Mouse (Mus musculus) gastrocnemius, postnatal 36 days (tissue): ENCODE results near the gene C2cd3. TPM values are rescaled to one million over a fixed set of nuclear protein-coding genes. Genes with fewer than 3 reads are reported as not detected.
"Not testable (repeated sequence)": the region's sequence is repeated elsewhere in the genome, so short reads cannot be mapped to it uniquely, and the experiment has no call there.

ENCODE experiments used
- DNase-seq, 2 experiments: peaks; one replicate each; pipeline ENCODE4 v3.0.0; 2022
- intact Hi-C: fragments of 180-260 bp; cut with DNase I; formaldehyde crosslinking; loops from one replicate; pipeline ENCODE4 v1.15.1; 2025
- total RNA-seq, 2 experiments: library from RNA; stranded (reverse); gene quantifications; 2 replicates each; pipeline ENCODE4 v1.2.3; 2021

The C2cd3 gene
- total RNA-seq, 2 experiments from 2014 or later: 5.6 to 6.5 TPM

GRCm38 (mm10) chr7:100465656-100466309 is 93.8 kb downstream of the C2cd3 start:
- intact Hi-C loops: no loop called here
- peak; percentile 92 to 93 for DNase-seq

- intact Hi-C loops: no loop called here
- no peak for DNase-seq
These were observed 94.9 kb downstream of the C2cd3 start for GRCm38 (mm10) chr7:100466781-100467510.

- DNase-seq: no peak
- intact Hi-C loops: no loop called here
These were observed 96.7 kb downstream of the C2cd3 start for GRCm38 (mm10) chr7:100468761-100469160.

- intact Hi-C loops: no loop called here
These were observed 97.5 kb downstream of the C2cd3 start for GRCm38 (mm10) chr7:100469502-100469901.

DNA sequence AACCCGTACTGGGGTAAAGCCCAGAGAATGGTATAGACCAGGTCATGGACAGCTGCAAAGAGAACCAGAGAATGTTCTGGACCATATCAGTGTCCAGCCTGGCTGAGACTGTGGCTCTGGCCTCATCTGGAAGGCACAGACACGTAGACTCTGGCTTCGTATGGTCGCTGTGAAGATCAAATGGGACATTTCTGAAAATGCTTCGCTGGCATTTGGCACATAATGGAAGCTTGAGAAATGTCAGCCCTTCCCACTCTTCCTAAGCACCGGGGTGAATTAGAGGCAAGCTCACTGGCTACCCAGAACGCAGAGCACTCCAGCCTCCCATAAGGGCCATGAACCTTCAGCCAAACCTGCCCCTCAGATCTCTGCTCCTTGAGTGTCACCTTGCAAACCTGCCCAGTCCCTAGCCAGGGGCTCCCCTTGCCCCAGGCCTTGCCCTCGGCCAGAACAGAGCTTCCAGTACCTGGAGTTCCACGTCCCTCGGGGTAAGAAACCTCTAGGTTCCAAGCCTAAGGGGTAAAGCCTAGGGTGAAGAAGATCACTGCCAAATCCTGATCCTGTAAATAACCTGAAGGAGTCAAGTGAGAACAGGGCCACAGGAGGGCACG is 98.9 kb downstream of the C2cd3 start:
- intact Hi-C loops: no loop called here
- no peak for DNase-seq

More at GRCm38 (mm10) chr7:100469502-100469901, 97.5 kb downstream of the C2cd3 start:
- no peak for DNase-seq

GRCm38 (mm10) chr7:100471407-100471797 is 99.4 kb downstream of the C2cd3 start:
- intact Hi-C loops: no loop called here
- DNase-seq: no peak

- peak; percentile 47 to 58 for DNase-seq
- intact Hi-C loops: no loop called here
These were observed 100.7 kb downstream of the C2cd3 start, which contains the start of gene Ucp3 for GRCm38 (mm10) chr7:100472777-100473176. Ucp3 (plus strand) TSS chr7:100472990.

GRCm38 (mm10) chr7:100473846-100474454 is 101.9 kb downstream of the C2cd3 start:
- intact Hi-C loops: no loop called here

DNA sequence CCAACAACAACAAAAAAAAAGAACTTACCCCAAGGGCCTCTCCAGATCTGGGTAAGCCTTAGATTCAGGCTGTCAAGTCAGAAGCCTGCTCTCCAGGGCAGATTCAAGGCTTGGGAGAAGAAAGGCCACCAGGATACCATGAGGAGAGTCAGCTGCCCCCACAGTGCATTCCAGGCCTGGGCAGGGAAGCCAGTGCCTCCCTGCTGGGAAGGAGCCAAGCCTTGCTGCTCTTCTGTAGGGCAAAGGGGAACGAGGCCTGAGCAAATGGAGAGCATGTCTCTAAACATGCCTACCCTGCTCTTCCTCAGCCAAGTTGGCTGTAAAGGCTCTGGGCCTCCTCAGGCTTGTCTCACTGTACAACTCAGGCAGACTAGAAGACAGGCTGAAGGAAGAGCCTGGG is 102.6 kb downstream of the C2cd3 start:
- intact Hi-C loops: loop anchor here (5.0 kb wide), 1 partner anchor 42 kb away; no protein-coding TSS in a partner anchor
- DNase-seq: peak in 1 of 2 experiments; percentile 72

More at GRCm38 (mm10) chr7:100473846-100474454, 101.9 kb downstream of the C2cd3 start:
- no peak for DNase-seq

DNA sequence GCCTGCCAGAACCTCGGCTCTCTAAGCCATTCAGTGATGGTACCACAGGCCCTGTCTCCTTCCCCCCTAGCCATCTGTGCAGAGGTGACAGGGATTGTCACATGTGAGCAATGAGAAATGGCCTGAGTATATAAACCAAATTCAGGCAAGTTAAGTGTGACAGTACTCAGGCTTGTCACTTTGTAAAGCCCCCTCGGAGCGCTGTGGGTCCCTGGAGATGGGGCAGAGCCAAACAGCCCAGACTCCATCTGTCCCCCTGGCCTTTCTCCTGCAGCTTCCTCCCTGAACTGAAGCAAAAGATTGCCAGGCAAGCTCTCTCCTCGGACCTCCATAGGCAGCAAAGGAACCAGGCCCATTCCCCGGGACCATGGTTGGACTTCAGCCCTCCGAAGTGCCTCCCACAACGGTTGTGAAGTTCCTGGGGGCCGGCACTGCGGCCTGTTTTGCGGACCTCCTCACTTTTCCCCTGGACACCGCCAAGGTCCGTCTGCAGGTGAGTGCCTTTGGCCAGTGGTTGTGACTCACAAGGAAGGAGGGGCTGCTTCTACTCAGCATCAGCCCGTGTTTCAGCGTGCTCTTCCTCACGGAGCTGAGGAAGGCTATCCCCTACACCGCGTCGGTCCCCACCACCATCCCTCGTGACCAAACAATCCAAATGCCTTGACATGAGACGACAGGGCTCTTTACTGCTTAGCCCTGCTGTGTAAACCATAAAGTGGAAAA is 107.2 kb downstream of the C2cd3 start:
- intact Hi-C loops: loop anchor here (5.0 kb wide), 1 partner anchor 47 kb away; no protein-coding TSS in a partner anchor
- DNase-seq: no peak

DNA sequence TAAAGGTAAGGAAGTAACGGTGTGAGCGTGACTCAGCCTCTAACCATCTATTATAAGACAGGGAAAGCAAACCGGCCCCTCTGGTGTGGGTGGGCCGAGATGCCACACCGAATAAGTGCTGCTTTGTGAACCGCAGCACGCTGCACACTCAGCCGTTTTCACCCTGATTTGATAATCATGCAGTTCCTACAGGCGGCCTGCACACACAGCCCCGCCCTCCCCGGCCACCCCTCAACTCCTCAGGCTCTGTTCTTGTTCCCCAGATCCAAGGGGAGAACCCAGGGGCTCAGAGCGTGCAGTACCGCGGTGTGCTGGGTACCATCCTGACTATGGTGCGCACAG is 107.8 kb downstream of the C2cd3 start:
- no peak for DNase-seq

DNA sequence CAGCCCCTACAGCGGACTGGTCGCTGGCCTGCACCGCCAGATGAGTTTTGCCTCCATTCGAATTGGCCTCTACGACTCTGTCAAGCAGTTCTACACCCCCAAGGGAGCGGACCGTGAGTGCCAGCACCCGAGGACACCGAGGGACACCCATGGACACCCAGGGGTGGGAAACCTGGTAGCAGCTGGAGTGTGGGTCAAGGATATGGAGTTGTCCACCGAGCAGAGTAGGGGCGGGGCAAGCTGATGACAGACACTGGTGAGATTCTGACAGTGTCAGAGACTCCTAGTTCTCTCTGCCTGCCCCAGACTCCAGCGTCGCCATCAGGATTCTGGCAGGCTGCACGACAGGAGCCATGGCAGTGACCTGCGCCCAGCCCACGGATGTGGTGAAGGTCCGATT is 108.1 kb downstream of the C2cd3 start:
- no peak for DNase-seq
- intact Hi-C loops: no loop called here

More for the DNA sequence above, 107.8 kb downstream of the C2cd3 start:
- intact Hi-C loops: loop anchor here (5.0 kb wide), 1 partner anchor 47 kb away; no protein-coding TSS in a partner anchor

DNA sequence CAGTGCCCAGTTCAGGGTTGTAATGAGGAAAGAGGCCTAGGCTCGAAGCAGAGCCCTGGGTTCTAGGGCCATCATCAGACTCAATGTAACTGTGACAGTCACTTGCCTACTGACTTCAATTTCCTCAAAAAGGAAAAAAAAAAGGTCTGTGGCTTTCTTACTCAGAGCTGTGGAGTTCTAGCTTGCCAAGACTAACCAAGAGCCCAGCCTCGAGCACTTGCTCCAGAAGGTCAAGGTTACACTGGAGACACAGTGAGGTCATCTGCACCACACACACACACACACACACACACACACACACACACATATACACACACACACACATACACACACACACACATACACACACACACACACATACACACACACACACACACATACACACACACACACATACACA is 110.0 kb downstream of the C2cd3 start:
- intact Hi-C loops, DNase-seq: not testable (repeated sequence)

DNA sequence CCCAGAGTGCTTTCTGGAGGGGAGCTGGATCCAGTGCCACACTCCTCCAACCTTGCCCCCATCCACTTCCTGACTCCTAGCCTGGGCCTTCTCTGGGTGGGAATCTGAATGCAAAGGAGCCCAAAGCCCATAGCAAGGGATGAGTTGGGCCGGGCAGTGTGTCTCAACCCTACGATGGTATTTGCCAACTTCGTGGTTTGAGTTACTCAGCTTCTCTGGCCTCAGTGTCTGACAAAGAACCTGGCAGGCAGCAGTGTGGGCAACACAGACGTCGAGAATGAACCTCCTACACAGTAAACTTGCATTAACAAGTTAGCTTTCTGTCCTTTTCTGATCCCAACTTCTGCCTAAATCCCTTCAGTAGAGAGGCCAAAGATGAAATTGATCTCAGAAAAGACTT is 112.5 kb downstream of the C2cd3 start:
- DNase-seq: no peak
- intact Hi-C loops: no loop called here

DNA sequence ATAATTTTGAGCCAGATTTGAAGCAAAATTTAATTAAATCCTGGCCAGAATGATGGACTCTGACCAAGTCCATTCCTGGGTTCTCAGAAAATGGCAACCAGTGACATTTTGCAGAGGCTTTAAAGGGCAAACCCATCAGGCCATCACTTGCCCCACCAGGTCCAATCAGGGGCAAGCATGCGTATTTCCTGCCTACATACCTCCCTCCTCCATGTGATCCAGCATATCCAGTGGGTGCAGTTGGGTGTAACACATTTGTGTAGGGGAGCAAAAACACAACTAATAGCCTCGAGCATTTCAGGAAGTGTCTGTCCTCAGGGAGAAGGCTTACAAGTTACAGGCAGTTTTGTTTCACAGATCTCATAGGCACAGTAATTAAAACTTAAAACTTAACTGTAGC is 115.3 kb downstream of the C2cd3 start:
- intact Hi-C loops: no loop called here
- no peak for DNase-seq

DNA sequence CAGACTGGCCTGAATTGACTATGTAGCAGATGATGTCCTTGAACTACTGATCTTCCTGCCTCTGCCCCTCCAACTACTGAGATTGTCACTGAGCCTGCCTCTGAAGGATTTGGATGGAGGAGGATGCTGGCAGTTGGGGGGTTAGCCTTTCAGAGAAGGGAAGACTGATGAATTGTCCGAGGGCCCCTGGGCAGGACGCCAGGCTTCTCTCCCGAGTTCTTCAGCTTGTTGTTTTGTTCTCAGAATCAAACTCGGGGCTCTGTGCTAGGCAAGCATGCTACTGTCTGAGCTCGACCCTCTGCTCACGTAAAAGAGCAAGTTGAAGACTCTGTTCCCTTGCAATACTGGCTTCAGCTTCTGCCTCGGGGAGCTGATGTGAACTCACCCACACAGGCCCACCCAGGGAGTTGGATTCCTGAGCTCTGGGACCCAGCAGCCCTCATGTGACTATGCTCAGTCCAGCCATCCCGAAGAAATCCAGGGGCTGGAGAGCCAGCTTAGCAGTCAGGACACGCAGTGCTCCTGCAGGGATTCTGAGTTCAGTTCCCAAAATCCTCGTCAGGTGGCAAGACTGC is 116.5 kb downstream of the C2cd3 start:
- intact Hi-C loops: no loop called here
- DNase-seq: no peak

- peak in 1 of 2 experiments; percentile 51 for DNase-seq
- intact Hi-C loops: no loop called here
These were observed 120.5 kb downstream of the C2cd3 start for GRCm38 (mm10) chr7:100492391-100493116.

- DNase-seq: peak; percentile 76 to 77
These were observed 121.1 kb downstream of the C2cd3 start, which contains the start of gene Ucp2 for GRCm38 (mm10) chr7:100493117-100493483. Ucp2 (plus strand) TSS chr7:100493337.

More at GRCm38 (mm10) chr7:100493117-100493483, 121.1 kb downstream of the C2cd3 start, which contains the start of gene Ucp2:
- intact Hi-C loops: no loop called here
